Mouse (Mus musculus): ENCODE results near the gene Ghsr. TPM values are rescaled to one million over a fixed set of nuclear protein-coding genes. Genes with fewer than 3 reads are reported as not detected.

Gene Ghsr
- polyA plus RNA-seq (2012; rRNA removed) (not detected in 2 replicates), polyA plus RNA-seq (2014; fragmentation: Nextera tagmentation; extraction: Ambion mirVana) (not detected in 2 replicates)

- no peak within 1 kb of the TSS for H3K27ac ChIP-seq (replicated peaks; ENCODE audit: low read depth, low read length)
- peaks cover 54% of the 10 kb centered on the region for H3K27me3 ChIP-seq (ENCODE audit: control insufficient read depth, insufficient read depth, low read length)
- ATAC-seq (ENCODE audit: low FRiP score, low read depth) (no peak), DNase-seq (ENCODE audit: low spot score) (no peak)
- H3K36me3 ChIP-seq (ENCODE audit: control insufficient read depth, insufficient read depth, low read length): no peaks in the 10 kb centered on the region
- 1% methylated on average over 19 of the region's 19 CpGs for WGBS
- peak within 1 kb of the TSS; percentile 15; the same call in 1 of the 2 replicates for H3K4me2 ChIP-seq (replicated peaks; ENCODE audit: low read depth, low read length, severe bottlenecking)
- H3K9me3 ChIP-seq (ENCODE audit: control insufficient read depth, low read length): no peaks in the 10 kb centered on the region
- H3K4me3 ChIP-seq (replicated peaks; ENCODE audit: low read length): peak within 1 kb of the TSS; percentile 15; the same call in 1 of the 2 replicates
- H3K4me1 ChIP-seq (ENCODE audit: control insufficient read depth, insufficient read depth, low read length): no peaks in the 10 kb centered on the region
- no peak within 1 kb of the TSS for H3K9ac ChIP-seq (ENCODE audit: low read depth, low read length, severe bottlenecking)
- no peak for TF ChIP-seq POLR2A (IDR thresholded peaks at IDR 0.05; ENCODE audit: borderline replicate concordance, extremely low read depth, insufficient read depth, insufficient read length)
Measured at GRCm38 (mm10) chr3:27371276-27371621, at the start of gene Ghsr. Ghsr (plus strand) TSS chr3:27371351.

GRCm38 (mm10) chr3:27322591-27322990, 48.6 kb upstream of the Ghsr start:
- Histone ChIP-seq H3K9me3 (ENCODE audit: control insufficient read depth, low read length) (no peaks in the 10 kb centered on the region), H3K36me3 (ENCODE audit: control insufficient read depth, insufficient read depth, low read length) (no peaks in the 10 kb centered on the region), H3K4me1 (ENCODE audit: control insufficient read depth, insufficient read depth, low read length) (peaks cover 4% of the 10 kb centered on the region; the same call in 1 of the 2 replicates), H3K9ac (ENCODE audit: low read depth, low read length, severe bottlenecking) (no peak overlapping the region), H3K4me2 (replicated peaks; ENCODE audit: low read depth, low read length, severe bottlenecking) (no peak overlapping the region), H3K27me3 (ENCODE audit: control insufficient read depth, insufficient read depth, low read length) (no peaks in the 10 kb centered on the region), H3K4me3 (replicated peaks; ENCODE audit: low read length) (no peak overlapping the region), H3K27ac (replicated peaks; ENCODE audit: low read depth, low read length) (no peak overlapping the region)
- 78% methylated on average over 9 of the region's 9 CpGs for WGBS
- no peak for ATAC-seq (ENCODE audit: low FRiP score, low read depth)
- no peak for TF ChIP-seq POLR2A (IDR thresholded peaks at IDR 0.05; ENCODE audit: borderline replicate concordance, extremely low read depth, insufficient read depth, insufficient read length)
- no peak for DNase-seq (ENCODE audit: low spot score)

GRCm38 (mm10) chr3:27323551-27323950, 47.6 kb upstream of the Ghsr start:
- no peak for TF ChIP-seq POLR2A (IDR thresholded peaks at IDR 0.05; ENCODE audit: borderline replicate concordance, extremely low read depth, insufficient read depth, insufficient read length)
- ATAC-seq (ENCODE audit: low FRiP score, low read depth): no peak

DNA sequence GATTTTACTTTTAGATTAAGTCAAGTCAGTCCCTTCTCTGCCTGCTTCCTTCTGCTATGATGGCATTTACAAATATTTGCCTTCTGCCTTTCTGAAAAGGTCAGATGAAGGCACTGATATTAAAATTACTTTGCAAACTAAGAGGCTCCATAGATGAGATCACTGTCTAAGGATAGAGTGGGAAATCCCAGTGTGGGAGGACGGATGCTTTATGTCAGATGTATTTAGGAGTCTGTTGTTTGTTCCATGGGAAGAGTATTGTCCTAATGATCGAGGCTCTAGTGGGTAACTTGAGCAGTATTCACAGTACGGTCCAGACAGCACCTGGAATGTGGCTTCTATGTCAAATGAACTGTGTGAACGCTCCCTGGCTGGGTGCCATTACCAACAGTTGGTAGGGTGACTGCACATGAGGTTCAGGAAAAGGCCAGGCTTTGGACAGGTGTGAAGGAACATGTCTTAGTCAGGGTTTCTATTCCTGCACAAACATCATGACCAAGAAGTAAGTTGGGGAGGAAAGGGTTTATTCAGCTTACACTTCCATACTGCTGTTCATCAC, 44.4 kb upstream of the Ghsr start:
- Histone ChIP-seq H3K4me1 (ENCODE audit: control insufficient read depth, insufficient read depth, low read length) (peaks cover 4% of the 10 kb centered on the region; the same call in 1 of the 2 replicates), H3K36me3 (ENCODE audit: control insufficient read depth, insufficient read depth, low read length) (no peaks in the 10 kb centered on the region), H3K27ac (replicated peaks; ENCODE audit: low read depth, low read length) (no peak overlapping the region), H3K27me3 (ENCODE audit: control insufficient read depth, insufficient read depth, low read length) (no peaks in the 10 kb centered on the region), H3K9me3 (ENCODE audit: control insufficient read depth, low read length) (no peaks in the 10 kb centered on the region), H3K4me3 (replicated peaks; ENCODE audit: low read length) (no peak overlapping the region), H3K9ac (ENCODE audit: low read depth, low read length, severe bottlenecking) (no peak overlapping the region), H3K4me2 (replicated peaks; ENCODE audit: low read depth, low read length, severe bottlenecking) (no peak overlapping the region)
- DNase-seq (ENCODE audit: low spot score) (peak; percentile 18), ATAC-seq (ENCODE audit: low FRiP score, low read depth) (no peak)
- no peak for TF ChIP-seq POLR2A (IDR thresholded peaks at IDR 0.05; ENCODE audit: borderline replicate concordance, extremely low read depth, insufficient read depth, insufficient read length)
- WGBS: 64% methylated on average over 4 of the region's 4 CpGs

More at GRCm38 (mm10) chr3:27323551-27323950, 47.6 kb upstream of the Ghsr start:
- peaks cover 4% of the 10 kb centered on the region; the same call in 1 of the 2 replicates for H3K4me1 ChIP-seq (ENCODE audit: control insufficient read depth, insufficient read depth, low read length)
- H3K9ac ChIP-seq (ENCODE audit: low read depth, low read length, severe bottlenecking): no peak overlapping the region
- no peak overlapping the region for H3K27ac ChIP-seq (replicated peaks; ENCODE audit: low read depth, low read length)
- 26% methylated on average over 5 of the region's 5 CpGs for WGBS
- no peak for DNase-seq (ENCODE audit: low spot score)
- no peaks in the 10 kb centered on the region for H3K27me3 ChIP-seq (ENCODE audit: control insufficient read depth, insufficient read depth, low read length)
- no peak overlapping the region for H3K4me2 ChIP-seq (replicated peaks; ENCODE audit: low read depth, low read length, severe bottlenecking)
- H3K36me3 ChIP-seq (ENCODE audit: control insufficient read depth, insufficient read depth, low read length): no peaks in the 10 kb centered on the region
- H3K4me3 ChIP-seq (replicated peaks; ENCODE audit: low read length): no peak overlapping the region
- H3K9me3 ChIP-seq (ENCODE audit: control insufficient read depth, low read length): no peaks in the 10 kb centered on the region

- Histone ChIP-seq H3K4me2 (replicated peaks; ENCODE audit: low read depth, low read length, severe bottlenecking) (no peak overlapping the region), H3K27me3 (ENCODE audit: control insufficient read depth, insufficient read depth, low read length) (no peaks in the 10 kb centered on the region), H3K9me3 (ENCODE audit: control insufficient read depth, low read length) (no peaks in the 10 kb centered on the region), H3K9ac (ENCODE audit: low read depth, low read length, severe bottlenecking) (no peak overlapping the region), H3K4me3 (replicated peaks; ENCODE audit: low read length) (no peak overlapping the region), H3K4me1 (ENCODE audit: control insufficient read depth, insufficient read depth, low read length) (no peaks in the 10 kb centered on the region), H3K36me3 (ENCODE audit: control insufficient read depth, insufficient read depth, low read length) (no peaks in the 10 kb centered on the region), H3K27ac (replicated peaks; ENCODE audit: low read depth, low read length) (no peak overlapping the region)
- DNase-seq (ENCODE audit: low spot score) (no peak), ATAC-seq (ENCODE audit: low FRiP score, low read depth) (no peak)
- WGBS: 91% methylated on average over 5 of the region's 5 CpGs
- no peak for TF ChIP-seq POLR2A (IDR thresholded peaks at IDR 0.05; ENCODE audit: borderline replicate concordance, extremely low read depth, insufficient read depth, insufficient read length)
Measured at GRCm38 (mm10) chr3:27330706-27331105, 40.4 kb upstream of the Ghsr start.

All from limb, embryonic 14.5 days (tissue).